Mouse (Mus musculus): ENCODE results near the gene Syne1. TPM values are rescaled to one million over a fixed set of nuclear protein-coding genes. Genes with fewer than 3 reads are reported as not detected.

Syne1 gene
- total and polyA plus RNA-seq, 2 experiments from 2014 or later = 18.7 to 93.3 TPM

- Histone ChIP-seq H3K4me2 (ENCODE audit: low read depth, low read length) (no peak overlapping the region), H3K27me3 (ENCODE audit: insufficient read depth, low read length) (no peaks in the 10 kb centered on the region), H3K4me3 (ENCODE audit: low read length) (no peak overlapping the region), H3K9ac (replicated peaks; ENCODE audit: low read length) (no peak overlapping the region), H3K27ac (no peak overlapping the region), H3K36me3 (ENCODE audit: insufficient read depth, low read length) (no peaks in the 10 kb centered on the region), H3K4me1 (ENCODE audit: insufficient read depth, low read length) (no peaks in the 10 kb centered on the region), H3K9me3 (ENCODE audit: low read length) (no peaks in the 10 kb centered on the region)
- no peak for TF ChIP-seq CTCF (IDR thresholded peaks at IDR 0.05; ENCODE audit: low read depth)
- no peak for ATAC-seq
- WGBS = 93% methylated on average over 3 of the region's 3 CpGs
- no peak for DNase-seq (ENCODE audit: low spot score)
Observed at GRCm38 (mm10) chr10:4977374-4977773, 573.9 kb downstream of the Syne1 start.

- H3K27ac ChIP-seq = no peak overlapping the region
- no peaks in the 10 kb centered on the region for H3K9me3 ChIP-seq (ENCODE audit: low read length)
- H3K4me2 ChIP-seq (ENCODE audit: low read depth, low read length) = no peak overlapping the region
- no peaks in the 10 kb centered on the region for H3K36me3 ChIP-seq (ENCODE audit: insufficient read depth, low read length)
- H3K9ac ChIP-seq (replicated peaks; ENCODE audit: low read length) = no peak overlapping the region
- no peaks in the 10 kb centered on the region for H3K27me3 ChIP-seq (ENCODE audit: insufficient read depth, low read length)
- ATAC-seq (no peak), DNase-seq (ENCODE audit: low spot score) (no peak)
- TF ChIP-seq CTCF (IDR thresholded peaks at IDR 0.05; ENCODE audit: low read depth) = no peak
- 94% methylated on average over 2 of the region's 2 CpGs for WGBS
- no peak overlapping the region for H3K4me3 ChIP-seq (ENCODE audit: low read length)
- H3K4me1 ChIP-seq (ENCODE audit: insufficient read depth, low read length) = no peaks in the 10 kb centered on the region
Observed at GRCm38 (mm10) chr10:4976557-4976956, 574.7 kb downstream of the Syne1 start.

GRCm38 (mm10) chr10:4974246-4974645 lies 577.0 kb downstream of the Syne1 start:
- Histone ChIP-seq H3K4me3 (ENCODE audit: low read length) (no peak overlapping the region), H3K27me3 (ENCODE audit: insufficient read depth, low read length) (no peaks in the 10 kb centered on the region), H3K9me3 (ENCODE audit: low read length) (no peaks in the 10 kb centered on the region), H3K4me1 (ENCODE audit: insufficient read depth, low read length) (no peaks in the 10 kb centered on the region), H3K36me3 (ENCODE audit: insufficient read depth, low read length) (no peaks in the 10 kb centered on the region), H3K27ac (no peak overlapping the region), H3K4me2 (ENCODE audit: low read depth, low read length) (no peak overlapping the region), H3K9ac (replicated peaks; ENCODE audit: low read length) (no peak overlapping the region)
- no peak for DNase-seq (ENCODE audit: low spot score)
- no peak for ATAC-seq
- WGBS = 90% methylated on average over 4 of the region's 4 CpGs
- TF ChIP-seq CTCF (IDR thresholded peaks at IDR 0.05; ENCODE audit: low read depth) = no peak

GRCm38 (mm10) chr10:4972026-4972425 lies 579.3 kb downstream of the Syne1 start:
- Histone ChIP-seq H3K9me3 (ENCODE audit: low read length) (no peaks in the 10 kb centered on the region), H3K9ac (replicated peaks; ENCODE audit: low read length) (no peak overlapping the region), H3K4me1 (ENCODE audit: insufficient read depth, low read length) (no peaks in the 10 kb centered on the region), H3K4me2 (ENCODE audit: low read depth, low read length) (no peak overlapping the region), H3K36me3 (ENCODE audit: insufficient read depth, low read length) (no peaks in the 10 kb centered on the region), H3K27me3 (ENCODE audit: insufficient read depth, low read length) (no peaks in the 10 kb centered on the region), H3K27ac (no peak overlapping the region), H3K4me3 (ENCODE audit: low read length) (no peak overlapping the region)
- TF ChIP-seq CTCF (IDR thresholded peaks at IDR 0.05; ENCODE audit: low read depth) = no peak
- WGBS = 55% methylated on average over 2 of the region's 2 CpGs
- ATAC-seq = no peak
- DNase-seq (ENCODE audit: low spot score) = peak; percentile 18

- DNase-seq (ENCODE audit: low spot score) (no peak), ATAC-seq (no peak)
- TF ChIP-seq CTCF (IDR thresholded peaks at IDR 0.05; ENCODE audit: low read depth) = no peak
- no peaks in the 10 kb centered on the region for H3K9me3 ChIP-seq (ENCODE audit: low read length)
- H3K27ac ChIP-seq = no peak overlapping the region
- no peaks in the 10 kb centered on the region for H3K36me3 ChIP-seq (ENCODE audit: insufficient read depth, low read length)
- H3K4me1 ChIP-seq (ENCODE audit: insufficient read depth, low read length) = no peaks in the 10 kb centered on the region
- H3K9ac ChIP-seq (replicated peaks; ENCODE audit: low read length) = no peak overlapping the region
- no peak overlapping the region for H3K4me3 ChIP-seq (ENCODE audit: low read length)
- H3K27me3 ChIP-seq (ENCODE audit: insufficient read depth, low read length) = no peaks in the 10 kb centered on the region
- no peak overlapping the region for H3K4me2 ChIP-seq (ENCODE audit: low read depth, low read length)
Observed at GRCm38 (mm10) chr10:4971586-4971985, 579.7 kb downstream of the Syne1 start.

DNA sequence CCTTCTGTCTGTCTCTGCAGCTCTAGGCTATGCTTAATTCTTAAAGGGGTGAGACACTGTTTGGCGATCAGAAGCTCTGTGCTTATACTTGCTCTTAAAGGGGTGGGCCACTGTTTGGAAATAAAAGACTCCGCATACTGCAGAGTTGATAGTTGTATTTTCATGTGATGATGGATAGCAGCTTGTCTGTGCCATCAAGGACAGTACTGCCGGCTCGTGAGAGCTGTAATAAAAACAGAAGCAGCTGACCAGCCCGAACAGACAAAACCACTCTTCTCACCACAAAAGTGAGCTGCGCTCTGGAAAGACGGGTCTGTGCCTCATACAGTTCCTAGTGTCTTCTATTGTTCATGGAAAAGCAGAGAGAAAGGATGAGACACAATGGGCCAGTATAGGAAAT lies 580.1 kb downstream of the Syne1 start:
- no peaks in the 10 kb centered on the region for H3K9me3 ChIP-seq (ENCODE audit: low read length)
- WGBS = 80% methylated on average over 7 of the region's 7 CpGs
- no peak overlapping the region for H3K4me3 ChIP-seq (ENCODE audit: low read length)
- no peaks in the 10 kb centered on the region for H3K36me3 ChIP-seq (ENCODE audit: insufficient read depth, low read length)
- no peak for TF ChIP-seq CTCF (IDR thresholded peaks at IDR 0.05; ENCODE audit: low read depth)
- H3K27me3 ChIP-seq (ENCODE audit: insufficient read depth, low read length) = no peaks in the 10 kb centered on the region
- DNase-seq (ENCODE audit: low spot score) = no peak
- H3K4me2 ChIP-seq (ENCODE audit: low read depth, low read length) = no peak overlapping the region
- H3K4me1 ChIP-seq (ENCODE audit: insufficient read depth, low read length) = no peaks in the 10 kb centered on the region
- no peak for ATAC-seq
- H3K27ac ChIP-seq = no peak overlapping the region
- H3K9ac ChIP-seq (replicated peaks; ENCODE audit: low read length) = no peak overlapping the region

Other genes with a start within 250 kb of the Syne1 start
- 0.43 and 0.89 TPM in 2 replicates for gene Myct1, start 42.3 kb upstream of the Syne1 start, total RNA-seq (2014; rRNA removed)
- gene Myct1, start 42.3 kb upstream of the Syne1 start, polyA plus RNA-seq (2015; fragmentation: Nextera tagmentation; extraction: Ambion mirVana) = 0.91 and 1.0 TPM in 2 replicates
- 1.4 and 2.2 TPM in 2 replicates for gene Vip, start 87.7 kb upstream of the Syne1 start, total RNA-seq (2014; rRNA removed)
- 2.4 and 3.4 TPM in 2 replicates for gene Vip, start 87.7 kb upstream of the Syne1 start, polyA plus RNA-seq (2015; fragmentation: Nextera tagmentation; extraction: Ambion mirVana)